Mouse (Mus musculus) limb, embryonic 10.5 days (tissue): ENCODE results near the gene Adipor2. TPM values are rescaled to one million over a fixed set of nuclear protein-coding genes. Genes with fewer than 3 reads are reported as not detected.

Experiments used
- DNase-seq: peaks from one replicate; pipeline ENCODE4 v3.0.0-alpha.2; 2017; ENCODE audit warnings: low spot score
- H3K27ac ChIP-seq: fragments of 300-500 bp; sonication (generic); 2 replicates; pipeline ENCODE4 v1.5.1; 2016; ENCODE audit warnings: mild to moderate bottlenecking
- H3K27me3 ChIP-seq: fragments of 300-500 bp; sonication (generic); 2 replicates; pipeline ENCODE4 v1.6.1; 2016; ENCODE audit warnings: low read depth, mild to moderate bottlenecking; ENCODE audit not compliant: poor library complexity, severe bottlenecking
- H3K36me3 ChIP-seq: fragments of 300-500 bp; sonication (generic); 2 replicates; pipeline ENCODE4 v1.6.1; 2016; ENCODE audit warnings: mild to moderate bottlenecking, moderate library complexity
- H3K4me1 ChIP-seq: fragments of 300-500 bp; sonication (generic); 2 replicates; pipeline ENCODE4 v1.6.1; 2016
- H3K4me3 ChIP-seq: fragments of 300-500 bp; sonication (generic); 2 replicates; pipeline ENCODE4 v1.5.1; 2016; ENCODE audit warnings: mild to moderate bottlenecking, moderate library complexity
- H3K9me3 ChIP-seq: fragments of 300-500 bp; sonication (generic); replicated peaks from 2 replicates; pipeline ENCODE4 v1.6.1; 2016; ENCODE audit warnings: mild to moderate bottlenecking
- WGBS: fragments of 180-500 bp; shearing (Covaris S2); methylation state at CpG from one replicate; pipeline ENCODE4 v1.1.7; 2016; 5-methylcytosine and 5-hydroxymethylcytosine counted together
- polyA plus RNA-seq: library from polyadenylated mRNA; unstranded; fragments of >200 nt; fragmentation: Nextera tagmentation; extraction: Ambion mirVana; gene quantifications from 2 replicates; pipeline ENCODE4 v1.2.1, GENCODE M21; 2016

Gene Adipor2
- 27.8 and 29.4 TPM in 2 replicates for polyA plus RNA-seq

DNA sequence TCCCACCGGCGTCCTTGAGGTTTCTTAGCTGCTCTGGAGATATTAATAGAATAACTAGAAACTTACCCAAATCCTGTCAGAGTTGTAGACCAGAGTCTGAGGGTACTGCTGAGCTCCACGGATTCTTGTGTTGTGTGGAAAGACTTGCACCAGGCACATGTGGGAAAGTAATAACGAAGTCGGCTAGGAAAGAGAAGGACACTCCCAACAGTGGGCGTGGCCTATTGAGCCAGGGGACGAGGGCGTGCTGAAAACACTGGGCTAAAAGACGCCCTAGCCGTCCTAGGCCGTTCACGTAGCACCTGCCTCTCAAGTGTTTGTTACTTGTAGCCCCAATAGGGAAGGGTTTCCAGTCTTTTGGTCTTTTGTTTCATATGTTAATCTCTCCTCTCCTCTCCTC lies at the start of gene Adipor2:
Gene Adipor2, minus strand, starts transcription at position 351 of the 400 bp plus-strand sequence.
- no peaks in the 10 kb centered on the region for H3K27me3 ChIP-seq
- peaks cover 18% of the 10 kb centered on the region for H3K4me1 ChIP-seq
- peak; percentile 59 for DNase-seq
- H3K36me3 ChIP-seq = no peaks in the 10 kb centered on the region
- no peak within 1 kb of the TSS for H3K27ac ChIP-seq
- H3K9me3 ChIP-seq = no peaks in the 10 kb centered on the region
- peak within 1 kb of the TSS; percentile 29 for H3K4me3 ChIP-seq
- 5% methylated on average over 12 of the region's 12 CpGs for WGBS

DNA sequence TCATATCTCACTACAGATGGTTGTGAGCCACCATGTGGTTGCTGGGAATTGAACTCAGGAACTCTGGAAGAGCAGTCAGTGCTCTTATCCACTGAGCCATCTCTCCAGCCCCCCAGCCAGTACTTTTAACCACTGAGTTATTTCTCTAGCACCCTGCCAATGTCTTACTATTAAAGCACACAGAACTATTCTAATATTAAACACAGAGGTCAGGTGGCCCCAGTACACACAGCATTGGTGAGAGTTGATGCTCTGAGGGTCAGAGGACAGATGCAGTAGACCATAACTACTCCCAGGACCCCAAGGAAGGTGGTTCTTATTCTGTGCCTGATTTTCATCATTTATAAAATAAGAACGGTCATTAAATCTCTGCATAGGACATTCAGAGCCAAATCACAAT lies 48.7 kb upstream of the Adipor2 start:
- WGBS = 95% methylated on average over 1 of the region's 1 CpGs

GRCm38 (mm10) chr6:119460391-119460790 lies 42.9 kb upstream of the Adipor2 start:
- H3K27ac ChIP-seq = no peak overlapping the region
- 80% methylated on average over 5 of the region's 5 CpGs for WGBS

More for the DNA sequence above, 48.7 kb upstream of the Adipor2 start:
- Histone ChIP-seq H3K4me3 (no peak overlapping the region), H3K36me3 (0 out of 2 replicates have a peak, but pooled peaks cover 3% of the 10 kb centered on the region), H3K9me3 (no peaks in the 10 kb centered on the region), H3K4me1 (peaks cover 10% of the 10 kb centered on the region), H3K27me3 (no peaks in the 10 kb centered on the region), H3K27ac (no peak overlapping the region)
- no peak for DNase-seq

DNA sequence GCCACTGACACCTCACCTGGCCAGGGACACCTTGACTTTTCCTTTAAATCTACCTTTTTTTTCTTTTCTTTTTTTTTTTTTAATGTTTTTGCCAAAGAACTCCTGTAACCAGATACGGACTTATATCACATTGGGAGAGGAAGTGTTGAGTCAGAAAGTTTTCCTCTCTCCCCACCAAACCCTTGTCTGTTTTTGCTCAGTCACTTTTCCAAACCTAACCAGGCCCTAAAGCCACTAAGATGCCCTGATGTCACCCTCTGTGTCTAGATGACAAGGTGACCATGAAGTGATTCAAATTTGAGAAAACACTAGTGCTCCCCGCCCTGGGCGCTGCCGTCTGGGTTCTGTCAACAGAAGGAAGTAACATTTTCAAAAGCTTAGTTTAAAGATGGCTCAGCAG lies 41.5 kb upstream of the Adipor2 start:
- no peak for DNase-seq
- no peak overlapping the region for H3K27ac ChIP-seq
- H3K27me3 ChIP-seq = no peaks in the 10 kb centered on the region
- WGBS = 80% methylated on average over 4 of the region's 4 CpGs
- no peaks in the 10 kb centered on the region for H3K9me3 ChIP-seq
- peaks cover 11% of the 10 kb centered on the region for H3K4me1 ChIP-seq
- 0 out of 2 replicates have a peak, but pooled peaks cover 3% of the 10 kb centered on the region for H3K36me3 ChIP-seq
- no peak overlapping the region for H3K4me3 ChIP-seq

More at GRCm38 (mm10) chr6:119460391-119460790, 42.9 kb upstream of the Adipor2 start:
- Histone ChIP-seq H3K27me3 (no peaks in the 10 kb centered on the region), H3K9me3 (no peaks in the 10 kb centered on the region), H3K4me3 (no peak overlapping the region), H3K36me3 (0 out of 2 replicates have a peak, but pooled peaks cover 3% of the 10 kb centered on the region), H3K4me1 (peaks cover 5% of the 10 kb centered on the region; the same call in 1 of the 2 replicates)
- DNase-seq = no peak

GRCm38 (mm10) chr6:119458166-119458565 lies 40.7 kb upstream of the Adipor2 start:
- WGBS = 68% methylated on average over 8 of the region's 8 CpGs
- Histone ChIP-seq H3K4me1 (peaks cover 11% of the 10 kb centered on the region), H3K9me3 (no peaks in the 10 kb centered on the region), H3K36me3 (0 out of 2 replicates have a peak, but pooled peaks cover 1% of the 10 kb centered on the region), H3K4me3 (no peak overlapping the region), H3K27me3 (no peaks in the 10 kb centered on the region), H3K27ac (no peak overlapping the region)
- DNase-seq = no peak

DNA sequence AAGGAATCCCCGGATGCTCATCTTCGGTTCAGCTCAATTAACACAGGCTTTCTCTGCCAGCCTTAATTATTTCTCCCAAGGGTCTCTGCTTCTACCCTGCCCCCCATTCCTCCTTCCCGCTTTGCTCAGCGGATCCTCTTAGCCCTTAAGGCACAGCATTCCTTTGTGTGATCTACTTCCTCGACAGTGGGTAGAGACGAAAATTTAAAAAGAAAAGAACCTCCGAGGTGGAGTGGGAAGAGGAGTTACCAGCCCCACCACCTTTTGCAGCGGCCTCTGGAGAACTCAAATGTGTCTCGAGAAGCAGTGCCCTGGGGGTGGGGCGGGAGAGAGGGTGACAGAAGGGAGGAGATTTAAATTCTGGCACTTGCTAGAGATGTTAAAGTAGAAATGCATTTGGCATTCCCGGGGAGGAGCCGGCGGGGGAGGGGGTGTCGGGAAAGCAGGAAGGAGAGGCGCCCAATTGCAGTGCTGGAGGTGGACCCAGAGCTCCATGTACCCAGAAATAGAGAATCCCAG lies 34.5 kb upstream of the Adipor2 start:
- under 1% methylated on average over 15 of the region's 15 CpGs for WGBS
- peak overlapping the region; percentile 79 for H3K27ac ChIP-seq
- H3K36me3 ChIP-seq = no peaks in the 10 kb centered on the region
- peak; percentile 65 for DNase-seq
- H3K4me1 ChIP-seq = peaks cover 53% of the 10 kb centered on the region
- peak overlapping the region; percentile 50 for H3K4me3 ChIP-seq
- H3K9me3 ChIP-seq = no peaks in the 10 kb centered on the region
- peaks cover 18% of the 10 kb centered on the region for H3K27me3 ChIP-seq

GRCm38 (mm10) chr6:119450965-119451943 lies 33.8 kb upstream of the Adipor2 start:
- Histone ChIP-seq H3K9me3 (no peaks in the 10 kb centered on the region), H3K27ac (no peak overlapping the region; the same call in 1 of the 2 replicates)

DNA sequence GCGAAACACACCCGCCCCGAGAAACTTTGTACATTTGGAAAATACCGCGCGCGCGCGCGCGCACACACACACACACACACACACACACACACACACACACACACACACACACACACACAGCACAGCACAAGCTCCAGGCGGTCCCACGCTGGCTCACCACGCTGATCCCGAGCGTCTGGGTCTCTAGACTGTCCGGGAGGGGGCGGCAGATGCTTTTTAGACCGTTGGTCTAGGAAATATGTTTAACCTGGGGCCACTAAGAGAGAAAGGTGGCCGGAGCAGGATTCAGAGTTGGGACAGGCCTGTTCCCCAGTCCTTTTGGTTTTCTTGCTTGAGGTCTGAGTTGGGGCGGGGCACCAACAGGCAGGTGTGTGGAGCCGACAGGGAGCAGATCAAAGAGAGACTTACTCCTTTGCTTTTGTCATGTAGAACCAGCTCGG lies 31.6 kb upstream of the Adipor2 start:
- H3K4me3 ChIP-seq = peak overlapping the region; percentile 51
- WGBS = 3% methylated on average over 23 of the region's 23 CpGs
- H3K27ac ChIP-seq = peak overlapping the region; percentile 70
- H3K36me3 ChIP-seq = 0 out of 2 replicates have a peak, but pooled peaks cover 7% of the 10 kb centered on the region
- H3K27me3 ChIP-seq = peaks cover 18% of the 10 kb centered on the region
- H3K9me3 ChIP-seq = no peaks in the 10 kb centered on the region
- peak; percentile 70 for DNase-seq
- H3K4me1 ChIP-seq = peaks cover 47% of the 10 kb centered on the region

More at GRCm38 (mm10) chr6:119450965-119451943, 33.8 kb upstream of the Adipor2 start:
- 30% methylated on average over 14 of the region's 14 CpGs for WGBS
- peaks cover 53% of the 10 kb centered on the region for H3K4me1 ChIP-seq
- peak overlapping the region; percentile 50 for H3K4me3 ChIP-seq
- 0 out of 2 replicates have a peak, but pooled peaks cover 3% of the 10 kb centered on the region for H3K36me3 ChIP-seq
- no peak for DNase-seq
- H3K27me3 ChIP-seq = peaks cover 18% of the 10 kb centered on the region

GRCm38 (mm10) chr6:119448321-119449059 lies 31.0 kb upstream of the Adipor2 start:
- H3K4me3 ChIP-seq = peak overlapping the region; percentile 51
- H3K27me3 ChIP-seq = peaks cover 18% of the 10 kb centered on the region
- no peaks in the 10 kb centered on the region for H3K9me3 ChIP-seq
- 0 out of 2 replicates have a peak, but pooled peaks cover 7% of the 10 kb centered on the region for H3K36me3 ChIP-seq
- peaks cover 51% of the 10 kb centered on the region for H3K4me1 ChIP-seq
- peak; percentile 53 for DNase-seq
- WGBS = 4% methylated on average over 18 of the region's 18 CpGs
- peak overlapping the region; percentile 70 for H3K27ac ChIP-seq

GRCm38 (mm10) chr6:119445671-119446607 lies 28.4 kb upstream of the Adipor2 start:
- H3K27ac ChIP-seq = no peak overlapping the region
- no peak for DNase-seq
- peaks cover 28% of the 10 kb centered on the region for H3K4me1 ChIP-seq
- H3K36me3 ChIP-seq = peaks cover 13% of the 10 kb centered on the region; the same call in 1 of the 2 replicates
- 62% methylated on average over 11 of the region's 11 CpGs for WGBS
- no peaks in the 10 kb centered on the region for H3K9me3 ChIP-seq
- H3K4me3 ChIP-seq = no peak overlapping the region
- peaks cover 14% of the 10 kb centered on the region for H3K27me3 ChIP-seq

GRCm38 (mm10) chr6:119443742-119444645 lies 26.5 kb upstream of the Adipor2 start:
- Histone ChIP-seq H3K4me3 (no peak overlapping the region), H3K27ac (no peak overlapping the region), H3K4me1 (peaks cover 15% of the 10 kb centered on the region), H3K36me3 (peaks cover 26% of the 10 kb centered on the region), H3K9me3 (no peaks in the 10 kb centered on the region), H3K27me3 (no peaks in the 10 kb centered on the region)
- WGBS = 55% methylated on average over 12 of the region's 12 CpGs
- peak; percentile 86 for DNase-seq
